Mouse (Mus musculus) forebrain, embryonic 11.5 days (tissue): ENCODE measurements at regions not wholly inside any gene's neighbourhood (a gene's known extent, or its start where the extent isn't known, plus 50 kb on each side); places are given as distances from the start of the nearest gene placed in this dataset.

Source experiments
- ATAC-seq: fragments of 200-750 bp; cut with Nextera tagmentation; replicated peaks from 2 replicates; pipeline ENCODE4 v1.8.0; 2017; ENCODE audit warnings: moderate TSS enrichment; ENCODE audit not compliant: low FRiP score
- DNase-seq: peaks from one replicate; pipeline ENCODE4 v3.0.0-alpha.2; 2017; ENCODE audit warnings: low spot score
- H3K27ac ChIP-seq: fragments of 300-500 bp; sonication (generic); 2 replicates; pipeline ENCODE4 v1.5.1; 2014; ENCODE audit warnings: low read depth, low read length
- H3K27me3 ChIP-seq: fragments of 300-500 bp; sonication (generic); 2 replicates; pipeline ENCODE4 v1.6.1; 2014; ENCODE audit warnings: mild to moderate bottlenecking, low read length, mixed read lengths; ENCODE audit not compliant: control insufficient read depth, insufficient read depth
- H3K36me3 ChIP-seq: fragments of 300-500 bp; sonication (generic); 2 replicates; pipeline ENCODE4 v1.6.1; 2014; ENCODE audit warnings: mild to moderate bottlenecking, low read length, moderate library complexity, mixed read lengths; ENCODE audit not compliant: control insufficient read depth, insufficient read depth
- H3K4me1 ChIP-seq: fragments of 300-500 bp; sonication (generic); replicated peaks from 2 replicates; pipeline ENCODE4 v1.6.1; 2014; ENCODE audit warnings: low read length, mixed read lengths; ENCODE audit not compliant: control insufficient read depth, insufficient read depth
- H3K4me2 ChIP-seq: fragments of 300-500 bp; sonication (generic); 2 replicates; pipeline ENCODE4 v1.6.1; 2014; ENCODE audit warnings: low read depth, mild to moderate bottlenecking, low read length, moderate library complexity, mixed read lengths; ENCODE audit not compliant: severe bottlenecking
- H3K4me3 ChIP-seq: fragments of 300-500 bp; sonication (generic); 2 replicates; pipeline ENCODE4 v1.5.1; 2014; ENCODE audit warnings: low read depth, low read length
- H3K9ac ChIP-seq: fragments of 300-500 bp; sonication (generic); 2 replicates; pipeline ENCODE4 v1.6.1; 2014; ENCODE audit warnings: low read length
- H3K9me3 ChIP-seq: fragments of 300-500 bp; sonication (generic); 2 replicates; pipeline ENCODE4 v1.6.1; 2016; ENCODE audit warnings: low read length, mixed read lengths; ENCODE audit not compliant: control insufficient read depth
- WGBS: fragments of 180-500 bp; shearing (Covaris S2); extraction: QIAGEN DNeasy Blood & Tissue Kit; methylation state at CpG from one replicate; pipeline ENCODE4 v1.1.7; 2014; 5-methylcytosine and 5-hydroxymethylcytosine counted together

DNA sequence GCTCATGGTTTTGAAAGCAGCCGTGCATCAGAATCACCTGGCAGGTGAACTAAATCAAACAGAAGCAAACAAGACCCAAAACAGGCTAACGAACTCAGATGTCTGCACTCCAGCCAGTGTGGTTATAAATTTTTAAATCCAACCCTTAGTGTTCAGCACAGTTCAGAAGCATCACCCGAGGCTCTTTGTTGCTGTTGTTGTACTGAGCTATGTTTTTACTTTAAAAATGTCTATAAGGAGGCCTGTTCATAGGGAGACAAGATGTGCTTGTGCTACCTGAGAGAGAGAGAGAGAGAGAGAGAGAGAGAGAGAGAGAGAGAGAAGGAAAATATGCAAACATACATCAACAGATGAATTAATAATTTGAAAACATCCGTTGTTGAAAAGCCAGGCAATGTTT lies 1503.1 kb upstream of the Gm6569 start:
- H3K27me3 ChIP-seq = no peaks in the 10 kb centered on the region
- no peak overlapping the region for H3K4me2 ChIP-seq
- H3K4me1 ChIP-seq = no peaks in the 10 kb centered on the region
- H3K9me3 ChIP-seq = no peaks in the 10 kb centered on the region
- ATAC-seq (no peak), DNase-seq (no peak)
- H3K9ac ChIP-seq = no peak overlapping the region
- no peak overlapping the region for H3K4me3 ChIP-seq
- no peaks in the 10 kb centered on the region for H3K36me3 ChIP-seq
- 87% methylated on average over 4 of the region's 4 CpGs for whole genome bisulfite sequencing
- no peak overlapping the region for H3K27ac ChIP-seq

DNA sequence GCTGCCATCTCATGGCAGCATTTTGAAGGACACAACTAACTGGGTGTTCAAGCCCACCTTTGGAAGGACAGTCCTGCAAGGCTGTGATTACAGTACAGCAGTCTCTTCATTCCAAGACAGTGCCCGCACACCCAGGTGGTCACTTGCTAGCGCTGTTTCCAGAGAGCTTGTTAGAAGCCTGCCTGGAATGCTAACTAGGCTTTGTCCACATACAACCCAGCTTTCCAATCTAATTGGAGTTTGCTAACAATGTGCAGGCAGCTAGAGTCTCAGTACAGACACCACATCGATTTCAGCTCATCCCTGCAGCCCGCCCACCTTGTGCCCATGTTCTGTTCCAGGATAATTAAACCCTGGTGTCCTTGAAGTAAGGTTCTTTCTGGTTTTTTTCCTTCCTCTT lies 1499.9 kb upstream of the Gm6569 start:
- WGBS = 52% methylated on average over 4 of the region's 4 CpGs
- Histone ChIP-seq H3K4me2 (no peak overlapping the region), H3K9me3 (no peaks in the 10 kb centered on the region), H3K27me3 (no peaks in the 10 kb centered on the region), H3K4me3 (no peak overlapping the region), H3K4me1 (no peaks in the 10 kb centered on the region), H3K36me3 (no peaks in the 10 kb centered on the region), H3K9ac (no peak overlapping the region), H3K27ac (no peak overlapping the region)
- no peak for DNase-seq
- no peak for ATAC-seq

DNA sequence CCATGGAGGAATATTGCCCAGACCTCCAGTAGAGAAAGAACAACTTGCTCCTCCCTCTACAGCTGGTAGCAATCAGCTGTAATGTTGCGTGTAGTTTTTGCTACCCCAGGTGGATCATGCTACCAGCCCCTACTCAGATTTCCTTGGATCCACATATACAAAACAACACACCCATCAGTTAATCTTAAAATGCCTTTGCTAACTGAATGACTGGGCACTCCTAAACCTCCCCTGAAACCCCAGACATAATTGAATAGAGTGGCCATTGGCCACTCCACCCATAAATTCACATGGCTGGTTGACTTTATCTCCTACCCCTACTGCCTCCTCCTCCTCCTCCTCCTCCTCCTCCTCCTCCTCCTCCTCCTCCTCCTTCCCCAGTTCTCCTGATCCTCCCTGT lies 1494.7 kb upstream of the Gm6569 start:
- 77% methylated on average over 1 of the region's 1 CpGs for WGBS
- Histone ChIP-seq H3K9me3 (no peaks in the 10 kb centered on the region), H3K36me3 (no peaks in the 10 kb centered on the region)

DNA sequence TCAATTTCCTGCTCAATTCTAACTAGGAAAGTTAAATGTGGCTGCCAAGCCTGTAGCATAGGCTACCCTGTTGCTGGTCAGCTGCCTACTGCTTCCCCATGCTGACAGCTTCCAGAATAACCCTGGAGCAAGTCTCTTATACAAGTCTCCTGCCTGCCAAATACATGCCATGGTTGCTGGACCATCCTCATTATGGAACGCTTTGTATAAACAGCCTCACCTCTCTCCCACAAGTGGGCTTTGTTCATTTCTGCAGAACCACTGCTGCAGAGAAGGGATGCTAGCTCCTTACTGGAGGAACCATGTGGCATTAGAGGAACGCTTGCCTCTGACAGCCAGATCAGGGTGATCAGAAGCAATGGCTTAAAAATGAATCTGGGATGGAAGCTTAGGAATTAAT lies 1492.4 kb upstream of the Gm6569 start:
- Histone ChIP-seq H3K27ac (no peak overlapping the region), H3K9ac (no peak overlapping the region), H3K4me1 (0 out of 2 replicates have a peak, but pooled peaks cover 3% of the 10 kb centered on the region), H3K9me3 (no peaks in the 10 kb centered on the region), H3K36me3 (no peaks in the 10 kb centered on the region), H3K27me3 (no peaks in the 10 kb centered on the region), H3K4me2 (no peak overlapping the region), H3K4me3 (no peak overlapping the region)
- no peak for DNase-seq
- 72% methylated on average over 2 of the region's 2 CpGs for WGBS
- ATAC-seq = no peak

More for the DNA sequence above, 1494.7 kb upstream of the Gm6569 start:
- Histone ChIP-seq H3K4me1 (0 out of 2 replicates have a peak, but pooled peaks cover 3% of the 10 kb centered on the region), H3K4me2 (no peak overlapping the region), H3K27me3 (no peaks in the 10 kb centered on the region), H3K27ac (no peak overlapping the region), H3K4me3 (no peak overlapping the region), H3K9ac (no peak overlapping the region)
- ATAC-seq (no peak), DNase-seq (no peak)

DNA sequence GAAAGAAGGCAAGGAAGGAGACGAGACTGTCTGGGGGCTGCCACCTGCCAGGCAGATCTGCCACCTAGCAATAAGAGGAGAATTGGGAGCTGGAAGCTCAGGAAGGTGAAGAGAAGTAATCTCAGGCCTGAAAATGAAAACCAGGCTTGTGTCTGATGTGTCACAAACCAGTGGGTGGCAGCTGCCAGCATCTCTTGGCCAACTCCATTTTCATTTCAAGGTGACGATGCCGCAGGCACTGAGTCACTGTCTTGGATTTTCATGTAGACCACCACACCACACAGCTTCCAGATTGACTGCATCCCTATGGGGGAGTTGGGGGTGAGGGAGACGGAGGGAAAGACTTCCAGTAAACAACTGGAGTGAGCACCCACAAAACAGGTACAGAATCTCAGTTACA lies 1491.9 kb upstream of the Gm6569 start:
- ATAC-seq (no peak), DNase-seq (no peak)
- Histone ChIP-seq H3K4me3 (no peak overlapping the region), H3K27me3 (no peaks in the 10 kb centered on the region), H3K9me3 (no peaks in the 10 kb centered on the region), H3K36me3 (no peaks in the 10 kb centered on the region), H3K9ac (no peak overlapping the region), H3K4me1 (0 out of 2 replicates have a peak, but pooled peaks cover 3% of the 10 kb centered on the region), H3K4me2 (no peak overlapping the region), H3K27ac (no peak overlapping the region)
- WGBS = 80% methylated on average over 4 of the region's 4 CpGs

DNA sequence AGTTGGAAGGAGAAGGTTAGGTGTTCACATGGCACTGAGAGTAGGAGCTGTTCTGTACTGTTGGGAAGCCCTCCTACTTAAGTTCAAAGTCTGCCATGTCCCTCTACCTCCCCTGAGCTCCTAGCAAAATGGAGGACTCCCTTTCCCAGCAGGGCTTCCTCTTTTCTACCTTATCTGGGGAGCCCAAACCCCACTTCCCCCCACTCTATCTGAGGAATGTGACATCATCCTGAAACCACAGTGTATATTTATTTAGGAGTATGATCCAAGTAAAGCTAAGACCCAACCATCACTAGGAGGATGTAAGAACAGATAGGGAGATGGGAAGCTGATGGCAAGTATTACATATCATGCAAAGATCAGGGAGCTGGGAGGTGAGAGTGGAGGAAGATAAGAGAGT lies 1490.6 kb upstream of the Gm6569 start:
- Histone ChIP-seq H3K36me3 (no peaks in the 10 kb centered on the region), H3K4me3 (no peak overlapping the region), H3K27me3 (no peaks in the 10 kb centered on the region), H3K9me3 (no peaks in the 10 kb centered on the region), H3K9ac (no peak overlapping the region), H3K4me2 (no peak overlapping the region), H3K27ac (no peak overlapping the region), H3K4me1 (0 out of 2 replicates have a peak, but pooled peaks cover 3% of the 10 kb centered on the region)
- no peak for ATAC-seq
- no peak for DNase-seq

DNA sequence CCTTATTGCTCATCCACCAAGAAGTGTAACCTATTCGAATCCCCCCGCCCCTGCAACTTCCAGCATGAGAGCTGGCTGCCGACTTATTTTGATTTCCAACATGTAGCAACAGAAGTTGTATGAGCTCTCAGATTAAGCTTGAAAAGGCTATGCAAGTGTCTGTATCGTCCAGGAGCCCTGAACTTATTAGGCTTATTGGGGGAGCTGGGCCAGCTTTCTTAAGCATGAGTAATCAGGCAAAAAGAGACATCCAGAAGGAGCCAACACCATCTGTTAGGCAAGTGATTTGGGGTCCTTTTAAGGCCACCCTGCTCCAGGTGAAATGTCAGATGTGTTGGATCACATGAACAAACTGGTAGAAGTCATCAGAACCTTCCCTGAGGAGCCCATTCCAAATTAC lies 1481.0 kb upstream of the Gm6569 start:
- Histone ChIP-seq H3K9me3 (no peaks in the 10 kb centered on the region), H3K4me3 (no peak overlapping the region), H3K36me3 (no peaks in the 10 kb centered on the region), H3K4me1 (no peaks in the 10 kb centered on the region), H3K4me2 (no peak overlapping the region), H3K27ac (no peak overlapping the region), H3K27me3 (no peaks in the 10 kb centered on the region), H3K9ac (no peak overlapping the region)
- WGBS = 80% methylated on average over 4 of the region's 4 CpGs
- DNase-seq = no peak
- no peak for ATAC-seq

DNA sequence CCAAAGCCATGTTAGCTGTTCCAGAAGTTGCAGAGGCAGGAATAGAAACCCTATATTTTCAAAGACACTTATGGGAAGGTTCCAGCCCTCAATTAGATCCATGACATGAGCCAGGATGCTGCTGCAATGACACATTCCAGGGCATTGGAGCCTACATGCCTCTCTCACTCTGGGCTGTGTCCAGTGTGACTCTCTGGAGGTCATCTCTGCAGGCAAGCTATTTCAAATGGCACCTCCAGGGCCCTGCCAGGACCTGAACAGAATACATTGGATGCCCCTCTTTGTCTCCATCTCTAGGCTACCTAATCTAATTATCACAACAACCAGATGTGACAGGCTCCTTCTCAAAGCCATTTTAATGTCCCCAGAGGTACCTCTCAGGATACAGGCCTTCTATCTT lies 1478.7 kb upstream of the Gm6569 start:
- ATAC-seq (no peak), DNase-seq (no peak)
- Histone ChIP-seq H3K9ac (no peak overlapping the region), H3K4me1 (no peaks in the 10 kb centered on the region), H3K27ac (no peak overlapping the region), H3K4me2 (no peak overlapping the region), H3K4me3 (no peak overlapping the region), H3K36me3 (no peaks in the 10 kb centered on the region), H3K9me3 (no peaks in the 10 kb centered on the region), H3K27me3 (no peaks in the 10 kb centered on the region)

DNA sequence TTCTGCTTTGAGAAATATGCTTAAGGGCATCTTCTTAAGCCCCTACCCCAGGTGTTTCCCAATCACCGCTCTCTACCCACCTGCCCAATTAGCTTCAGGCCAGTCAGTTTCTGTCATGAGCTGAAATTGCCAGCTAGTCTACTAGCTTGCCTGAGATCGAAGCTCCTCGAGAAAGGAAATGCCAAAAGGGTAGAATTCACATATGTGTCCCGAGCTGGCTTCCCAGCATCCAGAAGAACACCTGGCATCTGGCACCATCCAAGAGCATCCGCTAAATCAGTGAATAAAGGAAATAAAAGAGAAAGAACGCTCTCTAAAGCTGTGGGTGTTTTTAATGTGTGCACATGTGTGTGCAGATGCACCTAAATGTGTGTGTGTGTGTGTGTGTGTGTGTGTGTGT lies 1474.7 kb upstream of the Gm6569 start:
- no peak overlapping the region for H3K9ac ChIP-seq
- no peaks in the 10 kb centered on the region for H3K36me3 ChIP-seq
- no peaks in the 10 kb centered on the region for H3K27me3 ChIP-seq
- DNase-seq (no peak), ATAC-seq (no peak)
- H3K4me2 ChIP-seq = no peak overlapping the region
- no peak overlapping the region for H3K4me3 ChIP-seq
- WGBS = 82% methylated on average over 6 of the region's 6 CpGs
- no peaks in the 10 kb centered on the region for H3K4me1 ChIP-seq
- H3K27ac ChIP-seq = no peak overlapping the region
- H3K9me3 ChIP-seq = no peaks in the 10 kb centered on the region
